Mouse (Mus musculus): ENCODE data around the gene Pou2f1. TPM values are rescaled to one million over a fixed set of nuclear protein-coding genes. Genes with fewer than 3 reads are reported as not detected.
A peak's percentile ranks its signal among the peaks of the same experiment; 100 is the strongest.

Gene Pou2f1
- polyA plus RNA-seq, 1 experiment: 11.0 TPM

GRCm38 (mm10) chr1:165844466-165844951, 158.0 kb downstream of the Pou2f1 start:
- 3% methylated on average over 20 of the region's 20 CpGs for WGBS
- Histone ChIP-seq H3K4me3 (replicated peaks; ENCODE audit: insufficient read depth, low read depth, low read length) (peak overlapping the region; percentile 53), H3K27me3 (ENCODE audit: control insufficient read depth, insufficient read depth, low read length) (peaks cover 3% of the 10 kb centered on the region; the same call in 1 of the 2 replicates), H3K27ac (ENCODE audit: insufficient read depth, low read length) (no peak overlapping the region), H3K4me1 (ENCODE audit: control insufficient read depth, insufficient read depth, low read length) (peaks cover 4% of the 10 kb centered on the region; the same call in 1 of the 2 replicates)
- no peak for TF ChIP-seq POLR2A (IDR thresholded peaks at IDR 0.05; ENCODE audit: borderline replicate concordance, insufficient read depth, low read length)
- DNase-seq: no peak

- Histone ChIP-seq H3K4me1 (ENCODE audit: control insufficient read depth, insufficient read depth, low read length) (peaks cover 4% of the 10 kb centered on the region; the same call in 1 of the 2 replicates), H3K27ac (ENCODE audit: insufficient read depth, low read length) (no peak overlapping the region), H3K27me3 (ENCODE audit: control insufficient read depth, insufficient read depth, low read length) (peaks cover 3% of the 10 kb centered on the region; the same call in 1 of the 2 replicates), H3K4me3 (replicated peaks; ENCODE audit: insufficient read depth, low read depth, low read length) (no peak overlapping the region)
- 54% methylated on average over 3 of the region's 3 CpGs for WGBS
- DNase-seq: no peak
- TF ChIP-seq POLR2A (IDR thresholded peaks at IDR 0.05; ENCODE audit: borderline replicate concordance, insufficient read depth, low read length) (no peak), CTCF (IDR thresholded peaks at IDR 0.05; ENCODE audit: borderline replicate concordance, insufficient read depth, low read depth, low read length) (no peak)
Measured at GRCm38 (mm10) chr1:165843586-165843985, 158.9 kb downstream of the Pou2f1 start.

GRCm38 (mm10) chr1:165842170-165842569, 160.3 kb downstream of the Pou2f1 start:
- H3K27me3 ChIP-seq (ENCODE audit: control insufficient read depth, insufficient read depth, low read length): peaks cover 3% of the 10 kb centered on the region; the same call in 1 of the 2 replicates
- no peak for DNase-seq
- H3K27ac ChIP-seq (ENCODE audit: insufficient read depth, low read length): no peak overlapping the region
- no peak overlapping the region for H3K4me3 ChIP-seq (replicated peaks; ENCODE audit: insufficient read depth, low read depth, low read length)
- peaks cover 4% of the 10 kb centered on the region; the same call in 1 of the 2 replicates for H3K4me1 ChIP-seq (ENCODE audit: control insufficient read depth, insufficient read depth, low read length)
- TF ChIP-seq CTCF (IDR thresholded peaks at IDR 0.05; ENCODE audit: borderline replicate concordance, insufficient read depth, low read depth, low read length): no peak
- TF ChIP-seq POLR2A (IDR thresholded peaks at IDR 0.05; ENCODE audit: borderline replicate concordance, insufficient read depth, low read length): no peak
- 76% methylated on average over 7 of the region's 7 CpGs for WGBS

GRCm38 (mm10) chr1:165840548-165841230, 161.8 kb downstream of the Pou2f1 start:
- Histone ChIP-seq H3K4me1 (ENCODE audit: control insufficient read depth, insufficient read depth, low read length) (peaks cover 4% of the 10 kb centered on the region; the same call in 1 of the 2 replicates), H3K27ac (ENCODE audit: insufficient read depth, low read length) (no peak overlapping the region), H3K4me3 (replicated peaks; ENCODE audit: insufficient read depth, low read depth, low read length) (no peak overlapping the region), H3K27me3 (ENCODE audit: control insufficient read depth, insufficient read depth, low read length) (peaks cover 3% of the 10 kb centered on the region; the same call in 1 of the 2 replicates)
- no peak for DNase-seq
- no peak for TF ChIP-seq CTCF (IDR thresholded peaks at IDR 0.05; ENCODE audit: borderline replicate concordance, insufficient read depth, low read depth, low read length)
- no peak for TF ChIP-seq POLR2A (IDR thresholded peaks at IDR 0.05; ENCODE audit: borderline replicate concordance, insufficient read depth, low read length)
- 23% methylated on average over 31 of the region's 31 CpGs for WGBS

GRCm38 (mm10) chr1:165839201-165839600, 163.3 kb downstream of the Pou2f1 start:
- no peak for DNase-seq

GRCm38 (mm10) chr1:165837546-165837945, 164.9 kb downstream of the Pou2f1 start:
- Histone ChIP-seq H3K27me3 (ENCODE audit: control insufficient read depth, insufficient read depth, low read length) (no peaks in the 10 kb centered on the region; the same call in 1 of the 2 replicates), H3K4me1 (ENCODE audit: control insufficient read depth, insufficient read depth, low read length) (no peaks in the 10 kb centered on the region), H3K27ac (ENCODE audit: insufficient read depth, low read length) (no peak overlapping the region), H3K4me3 (replicated peaks; ENCODE audit: insufficient read depth, low read depth, low read length) (no peak overlapping the region)
- WGBS: 39% methylated on average over 8 of the region's 8 CpGs
- no peak for DNase-seq
- TF ChIP-seq POLR2A (IDR thresholded peaks at IDR 0.05; ENCODE audit: borderline replicate concordance, insufficient read depth, low read length) (no peak), CTCF (IDR thresholded peaks at IDR 0.05; ENCODE audit: borderline replicate concordance, insufficient read depth, low read depth, low read length) (no peak)

More at GRCm38 (mm10) chr1:165839201-165839600, 163.3 kb downstream of the Pou2f1 start:
- Histone ChIP-seq H3K4me1 (ENCODE audit: control insufficient read depth, insufficient read depth, low read length) (peaks cover 2% of the 10 kb centered on the region; the same call in 1 of the 2 replicates), H3K27me3 (ENCODE audit: control insufficient read depth, insufficient read depth, low read length) (peaks cover 2% of the 10 kb centered on the region; the same call in 1 of the 2 replicates), H3K4me3 (replicated peaks; ENCODE audit: insufficient read depth, low read depth, low read length) (no peak overlapping the region), H3K27ac (ENCODE audit: insufficient read depth, low read length) (no peak overlapping the region)
- WGBS: 43% methylated on average over 4 of the region's 4 CpGs
- no peak for TF ChIP-seq POLR2A (IDR thresholded peaks at IDR 0.05; ENCODE audit: borderline replicate concordance, insufficient read depth, low read length)
- TF ChIP-seq CTCF (IDR thresholded peaks at IDR 0.05; ENCODE audit: borderline replicate concordance, insufficient read depth, low read depth, low read length): no peak

- H3K4me1 ChIP-seq (ENCODE audit: control insufficient read depth, insufficient read depth, low read length): no peaks in the 10 kb centered on the region
- TF ChIP-seq POLR2A (IDR thresholded peaks at IDR 0.05; ENCODE audit: borderline replicate concordance, insufficient read depth, low read length): no peak
- no peak for TF ChIP-seq CTCF (IDR thresholded peaks at IDR 0.05; ENCODE audit: borderline replicate concordance, insufficient read depth, low read depth, low read length)
- no peak overlapping the region for H3K27ac ChIP-seq (ENCODE audit: insufficient read depth, low read length)
- WGBS: 29% methylated on average over 6 of the region's 6 CpGs
- H3K27me3 ChIP-seq (ENCODE audit: control insufficient read depth, insufficient read depth, low read length): no peaks in the 10 kb centered on the region; the same call in 1 of the 2 replicates
- no peak for DNase-seq
- H3K4me3 ChIP-seq (replicated peaks; ENCODE audit: insufficient read depth, low read depth, low read length): no peak overlapping the region
Measured at GRCm38 (mm10) chr1:165836461-165836860, 166.0 kb downstream of the Pou2f1 start.

GRCm38 (mm10) chr1:165834633-165834975, 167.9 kb downstream of the Pou2f1 start:
- Histone ChIP-seq H3K27me3 (ENCODE audit: control insufficient read depth, insufficient read depth, low read length) (no peaks in the 10 kb centered on the region), H3K4me3 (replicated peaks; ENCODE audit: insufficient read depth, low read depth, low read length) (no peak overlapping the region), H3K4me1 (ENCODE audit: control insufficient read depth, insufficient read depth, low read length) (no peaks in the 10 kb centered on the region), H3K27ac (ENCODE audit: insufficient read depth, low read length) (no peak overlapping the region)
- no peak for DNase-seq
- TF ChIP-seq CTCF (IDR thresholded peaks at IDR 0.05; ENCODE audit: borderline replicate concordance, insufficient read depth, low read depth, low read length) (no peak), POLR2A (IDR thresholded peaks at IDR 0.05; ENCODE audit: borderline replicate concordance, insufficient read depth, low read length) (no peak)
- whole genome bisulfite sequencing: 54% methylated on average over 12 of the region's 12 CpGs

All from cerebellum, adult 2 months (tissue).